Mouse (Mus musculus): Measurements from ENCODE around the gene Arhgef17.

Gene Arhgef17

GRCm38 (mm10) chr7:100938106-100938505 lies 6.2 kb upstream of the Arhgef17 start:
- DNase-seq: no peak

- no peak for DNase-seq
Observed at GRCm38 (mm10) chr7:100937481-100937880, 5.6 kb upstream of the Arhgef17 start.

- no peak for DNase-seq
Observed at GRCm38 (mm10) chr7:100933520-100933919, 1.6 kb upstream of the Arhgef17 start.

GRCm38 (mm10) chr7:100932481-100933007 lies 637 bp upstream of the Arhgef17 start:
- peak; percentile 85 for DNase-seq

- peak in 1 of 2 experiments; percentile 34 for DNase-seq
Observed at GRCm38 (mm10) chr7:100931316-100931925, 486 bp downstream of the Arhgef17 start.

GRCm38 (mm10) chr7:100930619-100931315 lies 1.1 kb downstream of the Arhgef17 start:
- peak in 1 of 2 experiments; percentile 14 for DNase-seq

- DNase-seq: no peak
Observed at GRCm38 (mm10) chr7:100929639-100930303, 2.1 kb downstream of the Arhgef17 start.

GRCm38 (mm10) chr7:100928456-100928855 lies 3.5 kb downstream of the Arhgef17 start:
- DNase-seq: no peak

- DNase-seq: no peak
Observed at GRCm38 (mm10) chr7:100927287-100928000, 4.5 kb downstream of the Arhgef17 start.

GRCm38 (mm10) chr7:100926311-100926923 lies 5.5 kb downstream of the Arhgef17 start:
- no peak for DNase-seq

GRCm38 (mm10) chr7:100924674-100925445 lies 7.0 kb downstream of the Arhgef17 start:
- DNase-seq: no peak

GRCm38 (mm10) chr7:100924200-100924599 lies 7.7 kb downstream of the Arhgef17 start:
- DNase-seq: no peak

- DNase-seq: no peak
Observed at GRCm38 (mm10) chr7:100922907-100923306, 9.0 kb downstream of the Arhgef17 start.

- DNase-seq: no peak
Observed at GRCm38 (mm10) chr7:100921289-100921688, 10.6 kb downstream of the Arhgef17 start.

GRCm38 (mm10) chr7:100919809-100920107 lies 12.1 kb downstream of the Arhgef17 start:
- DNase-seq: no peak

- DNase-seq: no peak
Observed at GRCm38 (mm10) chr7:100919006-100919808, 12.7 kb downstream of the Arhgef17 start.

- DNase-seq: no peak
Observed at GRCm38 (mm10) chr7:100918176-100918575, 13.7 kb downstream of the Arhgef17 start.

GRCm38 (mm10) chr7:100917751-100918150 lies 14.2 kb downstream of the Arhgef17 start:
- DNase-seq: no peak

GRCm38 (mm10) chr7:100916526-100916925 lies 15.4 kb downstream of the Arhgef17 start:
- DNase-seq: no peak

- DNase-seq: no peak
Observed at GRCm38 (mm10) chr7:100915204-100915603, 16.7 kb downstream of the Arhgef17 start.

GRCm38 (mm10) chr7:100911791-100912190 lies 20.1 kb downstream of the Arhgef17 start:
- DNase-seq: no peak

All from thymus, postnatal 36 days (tissue).